Mouse (Mus musculus) small intestine, adult 2 months (tissue): ENCODE data around the gene Krt77.

Experiments
- CTCF ChIP-seq: fragments of 200-500 bp; IDR thresholded peaks from 2 replicates; pipeline ENCODE4 v1.5.1; 2012; ENCODE audit warnings: low read depth, mild to moderate bottlenecking, control low read depth, inconsistent platforms, low read length, moderate library complexity, mixed read lengths; ENCODE audit not compliant: insufficient replicate concordance, insufficient read length; ENCODE audit errors: extremely low read depth
- POLR2A ChIP-seq: fragments of 200-500 bp; IDR thresholded peaks from 2 replicates; pipeline ENCODE4 v1.6.1; 2012; ENCODE audit warnings: low read depth, mild to moderate bottlenecking, control low read depth, inconsistent platforms, low read length, moderate library complexity

DNA sequence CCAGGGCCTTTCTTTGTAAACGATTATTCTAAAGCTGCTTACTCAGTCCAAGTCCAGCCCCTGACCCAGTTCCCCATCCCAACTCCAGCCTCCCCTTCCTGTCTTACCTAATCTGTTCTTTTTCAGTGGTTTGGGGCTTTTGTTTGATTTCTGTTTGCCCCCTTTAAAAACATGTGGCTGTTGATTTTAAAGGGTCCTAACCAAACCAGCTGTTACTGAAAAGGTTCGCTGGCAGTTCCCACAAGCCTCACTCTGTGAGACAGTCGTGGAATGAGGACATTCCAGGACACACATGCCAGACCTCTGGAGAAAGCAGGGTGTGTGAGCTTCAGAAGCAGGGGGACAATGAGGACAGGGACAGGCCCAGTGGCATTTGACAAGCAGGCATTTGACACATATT is 47.7 kb downstream of the Krt77 start:
- TF ChIP-seq POLR2A (no peak), CTCF (no peak)
